Mouse (Mus musculus) ES-Bruce4 (cell line): ENCODE results near the gene Bsn. TPM values are rescaled to one million over a fixed set of nuclear protein-coding genes. Genes with fewer than 3 reads are reported as not detected.

Source experiments
- H3K27ac ChIP-seq: 2 replicates; pipeline ENCODE4 v1.5.1; 2012; ENCODE audit warnings: low read length, inconsistent platforms; ENCODE audit not compliant: insufficient read depth
- H3K27me3 ChIP-seq: 2 replicates; pipeline ENCODE4 v1.6.1; 2012; ENCODE audit warnings: mild to moderate bottlenecking, low read length, inconsistent platforms; ENCODE audit not compliant: control insufficient read depth, poor library complexity, insufficient read depth, severe bottlenecking
- H3K36me3 ChIP-seq: 2 replicates; pipeline ENCODE4 v1.6.1; 2012; ENCODE audit warnings: inconsistent platforms, mild to moderate bottlenecking, low read length, moderate library complexity; ENCODE audit not compliant: control insufficient read depth, poor library complexity, insufficient read depth, severe bottlenecking
- H3K4me1 ChIP-seq: one replicate; pipeline ENCODE4 v1.8.1; 2011; ENCODE audit warnings: low read length; ENCODE audit not compliant: control insufficient read depth, insufficient read depth
- H3K4me3 ChIP-seq: 2 replicates; pipeline ENCODE4 v1.5.1; 2011; ENCODE audit warnings: low read depth, mild to moderate bottlenecking, low read length
- H3K9ac ChIP-seq: 2 replicates; pipeline ENCODE4 v1.6.1; 2012; ENCODE audit warnings: low read depth, mild to moderate bottlenecking, inconsistent platforms; ENCODE audit not compliant: poor library complexity, severe bottlenecking
- H3K9me3 ChIP-seq: replicated peaks from 2 replicates; pipeline ENCODE4 v1.6.1; 2012; ENCODE audit warnings: mild to moderate bottlenecking, low read length, inconsistent platforms; ENCODE audit not compliant: control insufficient read depth, poor library complexity, insufficient read depth, severe bottlenecking
- CTCF ChIP-seq: IDR thresholded peaks from one replicate; pipeline ENCODE4 v1.8.1; 2011; ENCODE audit warnings: low read depth, low read length
- EP300 ChIP-seq: IDR thresholded peaks from 2 replicates; pipeline ENCODE4 v1.6.1; 2011; ENCODE audit warnings: low read depth, low read length; ENCODE audit not compliant: insufficient read depth
- POLR2A ChIP-seq: IDR thresholded peaks from one replicate; pipeline ENCODE4 v1.8.1; 2011; ENCODE audit warnings: low read length; ENCODE audit not compliant: insufficient read depth
- polyA plus RNA-seq: library from polyadenylated mRNA; stranded (reverse); fragments of >200 nt; gene quantifications from 2 replicates; pipeline ENCODE4 v1.2.4, GENCODE M21; 2011; ENCODE audit warnings: low read depth; ENCODE audit not compliant: missing spikeins, insufficient read depth, insufficient read length

The Bsn gene
- polyA plus RNA-seq, 1 experiment, result 0.43 TPM

GRCm38 (mm10) chr9:108217936-108218543 lies 27.9 kb upstream of the Bsn start:
- Histone ChIP-seq H3K27ac (no peak overlapping the region), H3K9ac (no peak overlapping the region), H3K4me3 (no peak overlapping the region), H3K4me1 (no peaks in the 10 kb centered on the region), H3K9me3 (no peaks in the 10 kb centered on the region), H3K27me3 (no peaks in the 10 kb centered on the region), H3K36me3 (peaks cover 20% of the 10 kb centered on the region)
- no peak for TF ChIP-seq EP300
- TF ChIP-seq CTCF, result no peak
- TF ChIP-seq POLR2A, result no peak

- peaks cover 20% of the 10 kb centered on the region for H3K36me3 ChIP-seq
- no peaks in the 10 kb centered on the region for H3K4me1 ChIP-seq
- no peak overlapping the region for H3K9ac ChIP-seq
- no peaks in the 10 kb centered on the region for H3K9me3 ChIP-seq
- H3K27ac ChIP-seq, result no peak overlapping the region
- H3K4me3 ChIP-seq, result no peak overlapping the region
- no peak for TF ChIP-seq POLR2A
- no peak for TF ChIP-seq CTCF
- TF ChIP-seq EP300, result no peak
- no peaks in the 10 kb centered on the region for H3K27me3 ChIP-seq
Measured at GRCm38 (mm10) chr9:108217406-108217805, 27.2 kb upstream of the Bsn start.

- TF ChIP-seq POLR2A (no peak), CTCF (no peak), EP300 (no peak)
- Histone ChIP-seq H3K9ac (no peak overlapping the region), H3K9me3 (no peaks in the 10 kb centered on the region), H3K27me3 (no peaks in the 10 kb centered on the region), H3K4me1 (no peaks in the 10 kb centered on the region), H3K4me3 (no peak overlapping the region), H3K27ac (no peak overlapping the region), H3K36me3 (peaks cover 36% of the 10 kb centered on the region)
Measured at GRCm38 (mm10) chr9:108213105-108213504, 22.9 kb upstream of the Bsn start.

- Histone ChIP-seq H3K4me3 (no peak overlapping the region), H3K9me3 (no peaks in the 10 kb centered on the region), H3K9ac (no peak overlapping the region), H3K27me3 (no peaks in the 10 kb centered on the region), H3K36me3 (peaks cover 38% of the 10 kb centered on the region), H3K4me1 (no peaks in the 10 kb centered on the region), H3K27ac (no peak overlapping the region)
- TF ChIP-seq EP300 (no peak), CTCF (no peak), POLR2A (no peak)
Measured at GRCm38 (mm10) chr9:108212426-108212825, 22.2 kb upstream of the Bsn start.

GRCm38 (mm10) chr9:108205571-108205901 lies 15.4 kb upstream of the Bsn start:
- Histone ChIP-seq H3K27me3 (no peaks in the 10 kb centered on the region), H3K4me3 (no peak overlapping the region), H3K27ac (no peak overlapping the region), H3K36me3 (peaks cover 32% of the 10 kb centered on the region), H3K9ac (no peak overlapping the region), H3K4me1 (no peaks in the 10 kb centered on the region), H3K9me3 (no peaks in the 10 kb centered on the region)
- no peak for TF ChIP-seq EP300
- no peak for TF ChIP-seq POLR2A
- no peak for TF ChIP-seq CTCF

- Histone ChIP-seq H3K36me3 (peaks cover 32% of the 10 kb centered on the region), H3K27me3 (no peaks in the 10 kb centered on the region), H3K4me3 (no peak overlapping the region), H3K9ac (no peak overlapping the region), H3K27ac (no peak overlapping the region), H3K4me1 (peaks cover 2% of the 10 kb centered on the region), H3K9me3 (no peaks in the 10 kb centered on the region)
- no peak for TF ChIP-seq POLR2A
- TF ChIP-seq EP300, result no peak
- TF ChIP-seq CTCF, result no peak
Measured at GRCm38 (mm10) chr9:108204884-108205570, 14.8 kb upstream of the Bsn start.
